Mouse (Mus musculus) spleen, postnatal 10 days (tissue): Measurements from ENCODE around the gene 0610040J01Rik.
A peak's percentile ranks its signal among the peaks of the same experiment; 100 is the strongest.
"Not testable (repeated sequence)": the region's sequence is repeated elsewhere in the genome, so short reads cannot be mapped to it uniquely, and the experiment has no call there.

Experiments used
- DNase-seq, 2 experiments: peaks; one replicate each; pipeline ENCODE4 v3.0.0; 2021 to 2022; ENCODE audit warnings: low spot score in 2 of 2

0610040J01Rik gene

GRCm38 (mm10) chr5:63828380-63829185 is 16.4 kb downstream of the 0610040J01Rik start:
- no peak for DNase-seq

GRCm38 (mm10) chr5:63831054-63831453 is 18.9 kb downstream of the 0610040J01Rik start:
- no peak for DNase-seq

GRCm38 (mm10) chr5:63833955-63834354 is 21.8 kb downstream of the 0610040J01Rik start:
- DNase-seq = no peak

- no peak for DNase-seq
Observed at GRCm38 (mm10) chr5:63834435-63834834, 22.3 kb downstream of the 0610040J01Rik start.

- DNase-seq = peak in 1 of 2 experiments; percentile 30
Observed at GRCm38 (mm10) chr5:63837115-63837514, 25.0 kb downstream of the 0610040J01Rik start.

GRCm38 (mm10) chr5:63837851-63838250 is 25.7 kb downstream of the 0610040J01Rik start:
- no peak for DNase-seq

- DNase-seq = no peak
Observed at GRCm38 (mm10) chr5:63839801-63840416, 27.7 kb downstream of the 0610040J01Rik start.

- DNase-seq = no peak
Observed at GRCm38 (mm10) chr5:63847080-63847479, 34.9 kb downstream of the 0610040J01Rik start.

GRCm38 (mm10) chr5:63847541-63848226 is 35.5 kb downstream of the 0610040J01Rik start:
- no peak for DNase-seq

- DNase-seq = no peak
Observed at GRCm38 (mm10) chr5:63858901-63859300, 46.7 kb downstream of the 0610040J01Rik start.

GRCm38 (mm10) chr5:63867421-63867820 is 55.3 kb downstream of the 0610040J01Rik start:
- no peak for DNase-seq

GRCm38 (mm10) chr5:63872176-63872932 is 60.2 kb downstream of the 0610040J01Rik start:
- no peak for DNase-seq

- peak in 1 of 2 experiments; percentile 42 for DNase-seq
Observed at GRCm38 (mm10) chr5:63874880-63875279, 62.7 kb downstream of the 0610040J01Rik start.

GRCm38 (mm10) chr5:63876081-63876480 is 63.9 kb downstream of the 0610040J01Rik start:
- DNase-seq = no peak

- no peak for DNase-seq
Observed at GRCm38 (mm10) chr5:63879026-63879425, 66.9 kb downstream of the 0610040J01Rik start.

- DNase-seq = no peak
Observed at GRCm38 (mm10) chr5:63886292-63886691, 74.1 kb downstream of the 0610040J01Rik start.

- DNase-seq = no peak
Observed at GRCm38 (mm10) chr5:63886709-63887108, 74.5 kb downstream of the 0610040J01Rik start.

- no peak for DNase-seq
Observed at GRCm38 (mm10) chr5:63887111-63887510, 74.9 kb downstream of the 0610040J01Rik start.

- DNase-seq = no peak
Observed at GRCm38 (mm10) chr5:63891241-63891640, 79.1 kb downstream of the 0610040J01Rik start.

- DNase-seq = no peak
Observed at GRCm38 (mm10) chr5:63891912-63892311, 79.7 kb downstream of the 0610040J01Rik start.

GRCm38 (mm10) chr5:63897001-63897819 is 85.0 kb downstream of the 0610040J01Rik start:
- not testable (repeated sequence) for DNase-seq
